Mouse (Mus musculus) bone marrow, adult 2 months (tissue): ENCODE data around the gene Herpud1.

Experiments used
- CTCF ChIP-seq: fragments of 200-500 bp; IDR thresholded peaks from 2 replicates; pipeline ENCODE4 v1.5.1; 2011; ENCODE audit warnings: low read length, control low read depth; ENCODE audit not compliant: control insufficient read depth, insufficient read depth
- POLR2A ChIP-seq: fragments of 200-500 bp; IDR thresholded peaks from 2 replicates; pipeline ENCODE4 v1.6.1; 2011; ENCODE audit warnings: low read depth, mild to moderate bottlenecking, control low read depth, low read length, borderline replicate concordance; ENCODE audit not compliant: control insufficient read depth

DNA sequence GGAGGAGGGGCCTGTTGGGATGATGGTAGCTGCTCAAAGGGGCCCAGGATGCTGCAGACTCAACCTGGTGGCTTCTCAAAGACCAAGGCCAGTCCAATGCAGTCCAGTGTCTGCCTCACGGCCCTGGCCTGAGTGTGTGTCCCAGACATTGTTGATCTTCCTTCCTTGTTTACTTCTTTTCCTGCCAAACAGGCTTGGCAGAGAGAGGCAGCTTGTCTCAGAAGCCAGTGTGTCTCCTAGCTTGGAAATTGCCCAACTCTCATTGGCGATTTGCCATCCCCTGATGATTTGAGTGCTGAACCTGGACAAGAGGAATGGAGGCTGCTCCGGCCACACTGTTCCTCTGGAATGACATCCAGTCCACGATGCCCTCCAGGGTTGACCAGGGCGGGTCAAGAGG lies 27.7 kb upstream of the Herpud1 start:
- TF ChIP-seq POLR2A (no peak), CTCF (no peak)
